Mouse (Mus musculus): Measurements from ENCODE around the gene Mptx1. TPM values are rescaled to one million over a fixed set of nuclear protein-coding genes. Genes with fewer than 3 reads are reported as not detected.

Gene Mptx1
- not detected in 4 replicates for total RNA-seq (2023; ENCODE audit: inconsistent age)

DNA sequence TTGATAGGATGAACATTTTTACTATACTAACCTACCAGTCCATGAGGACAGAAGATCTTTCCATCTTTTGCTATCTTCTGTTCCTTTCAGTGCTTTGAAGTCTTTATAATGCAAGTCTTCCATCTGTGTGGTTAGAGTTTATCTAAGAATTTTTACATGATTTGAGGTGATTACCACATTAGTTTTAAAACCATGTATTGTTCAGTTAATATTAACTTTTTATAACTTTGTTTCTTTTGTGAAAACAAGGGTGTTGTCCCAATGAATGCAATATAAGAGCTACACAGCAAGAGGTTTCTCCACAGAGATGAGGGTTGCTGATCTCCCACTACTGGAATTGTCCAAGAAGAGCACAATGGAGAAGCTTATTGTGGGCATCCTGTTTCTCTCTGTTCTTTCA, at the start of gene Mptx1:
Mptx1 (plus strand) TSS at position 301 of the 400 bp plus-strand sequence.

DNA sequence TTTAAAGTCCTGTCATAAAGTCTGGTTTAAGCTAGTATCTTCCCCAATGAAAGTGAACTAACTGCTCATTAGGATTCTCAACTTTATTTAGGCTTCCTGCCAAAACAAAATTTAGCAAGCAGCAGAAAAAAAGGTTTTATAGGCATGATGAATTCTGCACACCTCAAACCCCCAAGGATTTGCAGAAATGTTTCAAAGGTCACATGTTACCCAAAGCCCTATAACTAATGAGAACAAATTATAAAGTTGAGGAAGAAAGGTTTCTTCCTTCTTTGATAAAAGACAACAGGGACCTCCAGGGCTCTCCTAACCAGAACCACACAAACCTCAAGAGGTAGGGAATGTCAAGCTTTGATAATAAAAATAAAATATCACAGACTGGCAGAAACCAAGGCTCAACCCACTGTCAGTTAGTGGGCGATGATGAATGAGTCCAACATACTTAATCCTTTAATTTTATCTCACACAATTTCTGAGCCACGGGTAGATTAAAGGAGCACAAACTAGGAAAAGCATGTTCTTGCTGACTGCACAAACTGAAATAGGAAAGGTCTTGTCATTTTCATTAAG, 34.6 kb downstream of the Mptx1 start, which contains the start of gene Olfr417:
Olfr417 (plus strand) TSS at position 241 of the 570 bp plus-strand sequence.

Other genes with a start within 250 kb of the Mptx1 start
- not detected in 4 replicates for gene Olfr429, start 246.2 kb upstream of the Mptx1 start, total RNA-seq (2023; ENCODE audit: inconsistent age)
- not detected in 4 replicates for gene Olfr427, start 233.6 kb upstream of the Mptx1 start, total RNA-seq (2023; ENCODE audit: inconsistent age)
- not detected in 4 replicates for gene Olfr231, start 209.4 kb upstream of the Mptx1 start, total RNA-seq (2023; ENCODE audit: inconsistent age)
- gene Olfr424, start 199.0 kb upstream of the Mptx1 start, total RNA-seq (2023; ENCODE audit: inconsistent age): not detected in 4 replicates
- gene Olfr420, start 174.9 kb upstream of the Mptx1 start, total RNA-seq (2023; ENCODE audit: inconsistent age): not detected in 4 replicates
- 0.16 TPM in 1 of 4 replicates, not detected in the others for gene Spta1, start 157.7 kb upstream of the Mptx1 start, total RNA-seq (2023; ENCODE audit: inconsistent age)
- not detected in 4 replicates for gene Olfr419, start 78.5 kb upstream of the Mptx1 start, total RNA-seq (2023; ENCODE audit: inconsistent age)
- gene Olfr417, start 34.6 kb downstream of the Mptx1 start, total RNA-seq (2023; ENCODE audit: inconsistent age): not detected in 4 replicates
- not detected in 4 replicates for gene Olfr248, start 60.5 kb downstream of the Mptx1 start, total RNA-seq (2023; ENCODE audit: inconsistent age)
- gene Olfr414, start 93.5 kb downstream of the Mptx1 start, total RNA-seq (2023; ENCODE audit: inconsistent age): not detected in 4 replicates
- not detected in 4 replicates for gene Olfr220, start 111.6 kb downstream of the Mptx1 start, total RNA-seq (2023; ENCODE audit: inconsistent age)
- 0.38 to 0.69 TPM (median 0.46 TPM) in 4 replicates for gene Fmn2, start 171.3 kb downstream of the Mptx1 start, total RNA-seq (2023; ENCODE audit: inconsistent age)

All from B cell, adult (primary cell).